Mouse (Mus musculus): Measurements from ENCODE around the gene Lig1.
A peak's percentile ranks its signal among the peaks of the same experiment; 100 is the strongest.

- no peak for TF ChIP-seq CTCF (IDR thresholded peaks at IDR 0.05; ENCODE audit: insufficient read depth, low read length)
- peak; percentile 34; the same call in 1 of the 2 replicates for TF ChIP-seq POLR2A (IDR thresholded peaks at IDR 0.05; ENCODE audit: borderline replicate concordance, extremely low read depth, low read depth, low read length)
Observed at GRCm38 (mm10) chr7:13278308-13278891, 1.3 kb downstream of the Lig1 start, which contains the start of gene Zswim9.
